Mouse (Mus musculus) stomach, postnatal 0 days (tissue): ENCODE results near the gene Lsamp. TPM values are rescaled to one million over a fixed set of nuclear protein-coding genes. Genes with fewer than 3 reads are reported as not detected.

Source experiments
- ATAC-seq: fragments of 200-750 bp; cut with Nextera tagmentation; 2 replicates; pipeline ENCODE4 v1.8.0; 2017; ENCODE audit not compliant: low FRiP score, low TSS enrichment
- DNase-seq: peaks from one replicate; pipeline ENCODE4 v3.0.0-alpha.2; 2016; ENCODE audit warnings: low spot score
- H3K27ac ChIP-seq: fragments of 300-500 bp; sonication (generic); replicated peaks from 2 replicates; pipeline ENCODE4 v1.5.1; 2014; ENCODE audit warnings: mild to moderate bottlenecking, control low read depth
- H3K27me3 ChIP-seq: fragments of 300-500 bp; sonication (generic); 2 replicates; pipeline ENCODE4 v1.6.1; 2014; ENCODE audit warnings: low read length; ENCODE audit not compliant: control insufficient read depth, insufficient read depth
- H3K36me3 ChIP-seq: fragments of 300-500 bp; sonication (generic); 2 replicates; pipeline ENCODE4 v1.6.1; 2014; ENCODE audit warnings: low read length, mixed read lengths; ENCODE audit not compliant: control insufficient read depth, insufficient read depth
- H3K4me1 ChIP-seq: fragments of 300-500 bp; sonication (generic); replicated peaks from 2 replicates; pipeline ENCODE4 v1.6.1; 2014; ENCODE audit warnings: antibody characterized with exemption; ENCODE audit not compliant: control insufficient read depth, insufficient read depth
- H3K4me2 ChIP-seq: fragments of 300-500 bp; sonication (generic); replicated peaks from 2 replicates; pipeline ENCODE4 v1.6.1; 2014; ENCODE audit warnings: low read depth, mild to moderate bottlenecking, control low read depth, moderate library complexity
- H3K4me3 ChIP-seq: fragments of 300-500 bp; sonication (generic); 2 replicates; pipeline ENCODE4 v1.5.1; 2014; ENCODE audit warnings: low read depth, low read length, control low read depth
- H3K9ac ChIP-seq: fragments of 300-500 bp; sonication (generic); 2 replicates; pipeline ENCODE4 v1.6.1; 2014; ENCODE audit warnings: mild to moderate bottlenecking, low read length, control low read depth, mixed read lengths
- H3K9me3 ChIP-seq: fragments of 300-500 bp; sonication (generic); 2 replicates; pipeline ENCODE4 v1.6.1; 2016; ENCODE audit warnings: low read length; ENCODE audit not compliant: control insufficient read depth
- CTCF ChIP-seq: IDR thresholded peaks from 2 replicates; pipeline ENCODE4 v1.5.1; 2016; ENCODE audit warnings: antibody characterized with exemption, low read depth, mild to moderate bottlenecking, moderate library complexity
- EP300 ChIP-seq: optimal IDR thresholded peaks from 2 replicates; pipeline ENCODE3; 2016; ENCODE audit warnings: antibody characterized with exemption
- WGBS: fragments of 180-500 bp; shearing (Covaris S2); extraction: QIAGEN DNeasy Blood & Tissue Kit; methylation state at CpG from one replicate; pipeline ENCODE4 v1.1.7; 2014; 5-methylcytosine and 5-hydroxymethylcytosine counted together
- polyA plus RNA-seq: library from polyadenylated mRNA; unstranded; fragments of >200 nt; fragmentation: Nextera tagmentation; extraction: Ambion mirVana; gene quantifications from 2 replicates; pipeline ENCODE4 v1.2.1, GENCODE M21; 2015

The Lsamp gene
- polyA plus RNA-seq, 1 experiment from 2014 or later = 2.8 TPM

DNA sequence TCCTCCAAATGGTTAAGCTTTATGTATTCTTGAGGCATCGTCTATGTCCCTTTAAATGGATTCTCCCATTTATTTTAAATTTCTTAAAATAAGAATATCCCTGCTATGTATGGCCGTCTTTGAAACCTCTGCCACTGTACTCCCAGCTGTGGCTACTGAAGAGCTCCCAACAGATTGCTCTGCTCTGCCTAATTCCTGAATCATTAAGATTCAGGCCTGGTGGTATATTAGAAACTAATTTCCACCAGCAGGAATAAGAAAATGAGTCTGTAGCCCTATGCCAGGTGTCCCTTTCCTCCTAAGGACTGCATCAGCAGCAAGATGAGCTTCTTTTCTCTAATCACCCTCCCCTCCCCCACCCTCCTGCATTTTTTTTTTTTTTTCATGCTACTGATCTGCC is 1381.0 kb downstream of the Lsamp start:
- no peak for ATAC-seq
- WGBS = 79% methylated on average over 2 of the region's 2 CpGs
- Histone ChIP-seq H3K9me3 (no peaks in the 10 kb centered on the region), H3K4me3 (no peak overlapping the region), H3K4me2 (no peak overlapping the region), H3K27me3 (no peaks in the 10 kb centered on the region), H3K36me3 (no peaks in the 10 kb centered on the region), H3K27ac (no peak overlapping the region), H3K9ac (no peak overlapping the region), H3K4me1 (no peaks in the 10 kb centered on the region)
- DNase-seq = no peak
- no peak for TF ChIP-seq CTCF
- TF ChIP-seq EP300 = no peak

DNA sequence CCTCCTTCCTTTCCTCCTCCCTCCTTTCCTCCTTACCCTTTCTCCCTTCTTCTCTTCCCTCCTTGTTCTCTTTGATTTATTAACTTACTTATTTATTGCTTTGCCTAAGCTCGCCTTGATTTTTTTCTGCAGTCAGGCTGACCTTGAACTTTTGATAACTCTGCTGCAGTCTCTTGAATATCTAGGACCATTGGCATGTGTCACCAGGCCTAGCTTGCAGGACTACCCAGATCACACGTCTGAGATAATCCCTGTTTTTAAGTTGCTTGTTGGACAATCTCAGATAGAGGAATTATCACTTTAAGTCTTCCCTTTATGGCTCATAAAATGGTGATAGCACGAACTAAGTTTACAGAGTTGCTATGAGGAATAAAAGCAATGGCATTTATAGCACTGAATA is 1399.5 kb downstream of the Lsamp start:
- WGBS = 44% methylated on average over 3 of the region's 3 CpGs
- Histone ChIP-seq H3K9me3 (no peaks in the 10 kb centered on the region), H3K4me3 (no peak overlapping the region), H3K36me3 (no peaks in the 10 kb centered on the region), H3K9ac (no peak overlapping the region), H3K4me1 (no peaks in the 10 kb centered on the region), H3K27me3 (no peaks in the 10 kb centered on the region), H3K4me2 (no peak overlapping the region), H3K27ac (no peak overlapping the region)
- no peak for ATAC-seq
- no peak for TF ChIP-seq CTCF
- no peak for DNase-seq

DNA sequence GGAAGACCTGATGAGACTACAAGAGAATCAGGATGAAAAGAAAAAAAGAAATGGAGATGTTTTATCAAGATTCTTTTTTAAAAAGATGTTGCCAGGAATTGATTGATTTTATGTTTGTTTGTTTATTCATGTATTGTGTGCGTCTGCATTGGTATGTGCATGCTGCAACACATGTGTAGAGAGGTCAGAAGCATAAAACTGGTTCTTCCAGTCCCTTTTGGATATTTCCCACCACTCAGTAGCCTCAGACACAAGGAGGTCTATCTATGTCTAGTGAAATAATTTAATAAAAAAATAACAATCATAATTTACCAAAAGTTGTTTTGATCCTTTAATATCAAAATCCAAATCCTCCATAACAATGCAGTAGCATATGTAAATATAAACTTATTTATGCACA is 1400.1 kb downstream of the Lsamp start:
- Histone ChIP-seq H3K4me3 (no peak overlapping the region), H3K27me3 (no peaks in the 10 kb centered on the region), H3K36me3 (no peaks in the 10 kb centered on the region), H3K4me2 (no peak overlapping the region), H3K9me3 (no peaks in the 10 kb centered on the region), H3K4me1 (no peaks in the 10 kb centered on the region), H3K27ac (no peak overlapping the region), H3K9ac (no peak overlapping the region)
- no peak for TF ChIP-seq EP300
- TF ChIP-seq CTCF = no peak
- 75% methylated on average over 1 of the region's 1 CpGs for WGBS
- no peak for ATAC-seq
- no peak for DNase-seq

DNA sequence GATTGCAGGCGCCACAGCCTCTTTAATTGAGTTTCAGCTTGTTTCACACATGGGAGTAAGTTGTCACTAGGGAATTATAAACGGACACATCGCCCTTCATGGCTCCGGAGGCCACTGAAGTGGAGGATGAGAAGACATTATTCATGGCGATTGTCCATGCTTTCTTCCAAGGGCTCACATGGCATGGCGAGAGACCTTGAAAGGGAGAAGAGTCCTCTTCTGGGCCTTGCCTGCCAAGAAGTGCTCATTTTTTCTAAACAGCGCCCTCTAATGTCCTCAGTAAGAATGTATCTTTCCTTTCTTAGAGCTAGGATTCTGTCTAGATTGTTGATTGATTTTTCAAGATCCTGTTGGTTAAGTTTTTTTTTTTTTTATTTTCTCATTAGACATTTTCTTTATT is 1424.7 kb downstream of the Lsamp start:
- DNase-seq = no peak
- Histone ChIP-seq H3K9ac (no peak overlapping the region), H3K27ac (no peak overlapping the region), H3K4me3 (no peak overlapping the region), H3K4me1 (no peaks in the 10 kb centered on the region), H3K27me3 (no peaks in the 10 kb centered on the region), H3K9me3 (no peaks in the 10 kb centered on the region), H3K4me2 (no peak overlapping the region), H3K36me3 (no peaks in the 10 kb centered on the region)
- ATAC-seq = no peak
- WGBS = 49% methylated on average over 7 of the region's 7 CpGs
- TF ChIP-seq EP300 = no peak
- TF ChIP-seq CTCF = peak; percentile 16; the same call in 1 of the 2 replicates

DNA sequence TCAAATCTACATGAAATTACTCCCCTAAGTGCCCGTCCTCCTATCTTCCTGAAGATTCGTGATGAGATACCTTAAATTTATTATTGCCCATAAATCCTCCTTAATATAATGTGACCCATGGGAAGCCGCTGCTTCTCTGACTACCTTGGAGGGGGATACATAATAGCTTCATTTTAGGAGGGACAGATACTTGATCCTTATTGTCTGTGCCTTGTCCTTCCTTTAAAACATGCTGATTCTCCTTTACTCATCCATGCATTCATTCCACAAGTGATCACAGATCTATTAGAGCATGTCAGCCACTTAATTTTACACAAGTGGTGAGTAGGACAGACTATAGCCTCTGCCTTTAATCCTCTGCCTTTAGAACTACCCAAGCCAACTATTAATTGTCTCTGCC is 1426.5 kb downstream of the Lsamp start:
- DNase-seq (no peak), ATAC-seq (no peak)
- H3K27me3 ChIP-seq = no peaks in the 10 kb centered on the region
- no peaks in the 10 kb centered on the region for H3K36me3 ChIP-seq
- H3K27ac ChIP-seq = no peak overlapping the region
- WGBS = 80% methylated on average over 3 of the region's 3 CpGs
- H3K4me3 ChIP-seq = no peak overlapping the region
- TF ChIP-seq EP300 (no peak), CTCF (no peak)
- H3K9ac ChIP-seq = no peak overlapping the region
- no peaks in the 10 kb centered on the region for H3K9me3 ChIP-seq
- no peaks in the 10 kb centered on the region for H3K4me1 ChIP-seq
- no peak overlapping the region for H3K4me2 ChIP-seq

DNA sequence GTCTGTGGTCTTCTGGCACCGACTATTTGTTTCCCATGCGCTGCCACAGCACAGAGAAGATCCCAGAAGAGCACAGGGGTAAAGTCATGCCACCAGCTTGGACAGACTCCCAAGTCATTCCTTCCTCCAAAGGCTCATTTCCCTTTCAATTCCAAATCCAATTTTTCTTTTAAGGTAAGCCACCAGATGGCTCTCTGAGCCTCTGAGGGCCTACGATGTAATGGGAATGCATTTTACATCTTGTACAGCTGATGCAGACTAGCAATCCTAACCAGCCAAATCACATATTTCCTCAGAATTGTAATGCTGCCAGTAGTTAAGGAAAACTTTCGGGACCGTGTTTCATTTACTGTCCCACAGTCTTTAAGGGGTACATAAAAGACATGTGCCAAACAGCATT is 1433.2 kb downstream of the Lsamp start:
- no peak overlapping the region for H3K4me3 ChIP-seq
- no peaks in the 10 kb centered on the region for H3K36me3 ChIP-seq
- WGBS = 68% methylated on average over 5 of the region's 5 CpGs
- TF ChIP-seq EP300 (no peak), CTCF (peak; percentile 40)
- no peaks in the 10 kb centered on the region for H3K4me1 ChIP-seq
- no peak for DNase-seq
- no peak overlapping the region for H3K27ac ChIP-seq
- H3K27me3 ChIP-seq = no peaks in the 10 kb centered on the region
- ATAC-seq = no peak
- no peak overlapping the region for H3K9ac ChIP-seq
- no peaks in the 10 kb centered on the region for H3K9me3 ChIP-seq
- no peak overlapping the region for H3K4me2 ChIP-seq
